Mouse (Mus musculus) ovary, adult 18-20 months (tissue): ENCODE measurements at regions not wholly inside any gene's neighbourhood (a gene's known extent, or its start where the extent isn't known, plus 50 kb on each side); places are given as distances from the start of the nearest gene placed in this dataset.

Experiments
- DNase-seq: peaks from one replicate; pipeline ENCODE4 v3.0.0; 2022; ENCODE audit warnings: low spot score, mixed read lengths

- no peak for DNase-seq
Measured at GRCm38 (mm10) chr12:7778056-7778440, 199.4 kb upstream of the Apob start.

- DNase-seq, result no peak
Measured at GRCm38 (mm10) chr12:7816616-7817015, 160.8 kb upstream of the Apob start.

GRCm38 (mm10) chr12:7820006-7820704 is 157.3 kb upstream of the Apob start:
- DNase-seq, result no peak

- no peak for DNase-seq
Measured at GRCm38 (mm10) chr12:7820718-7821117, 156.7 kb upstream of the Apob start.

GRCm38 (mm10) chr12:7835731-7836130 is 141.7 kb upstream of the Apob start:
- DNase-seq, result no peak

GRCm38 (mm10) chr12:7853876-7854275 is 123.6 kb upstream of the Apob start:
- DNase-seq, result no peak

- DNase-seq, result no peak
Measured at GRCm38 (mm10) chr12:7855683-7856082, 121.8 kb upstream of the Apob start.

GRCm38 (mm10) chr12:7859533-7859932 is 117.9 kb upstream of the Apob start:
- no peak for DNase-seq

GRCm38 (mm10) chr12:7870004-7870403 is 107.4 kb upstream of the Apob start:
- DNase-seq, result no peak

GRCm38 (mm10) chr12:7870473-7870872 is 107.0 kb upstream of the Apob start:
- no peak for DNase-seq

- DNase-seq, result no peak
Measured at GRCm38 (mm10) chr12:7875454-7875853, 102.0 kb upstream of the Apob start.

- DNase-seq, result no peak
Measured at GRCm38 (mm10) chr12:7876302-7877063, 101.0 kb upstream of the Apob start.

- DNase-seq, result no peak
Measured at GRCm38 (mm10) chr12:7878761-7879160, 98.7 kb upstream of the Apob start.

GRCm38 (mm10) chr12:7896156-7896555 is 81.3 kb upstream of the Apob start:
- no peak for DNase-seq

GRCm38 (mm10) chr12:7905329-7905728 is 72.1 kb upstream of the Apob start:
- DNase-seq, result no peak

- no peak for DNase-seq
Measured at GRCm38 (mm10) chr12:7906831-7907230, 70.6 kb upstream of the Apob start.

GRCm38 (mm10) chr12:7909746-7910360 is 67.6 kb upstream of the Apob start:
- DNase-seq, result no peak

- DNase-seq, result no peak
Measured at GRCm38 (mm10) chr12:7910509-7910908, 66.9 kb upstream of the Apob start.

- DNase-seq, result no peak
Measured at GRCm38 (mm10) chr12:7918385-7918784, 59.1 kb upstream of the Apob start.

GRCm38 (mm10) chr12:7918967-7919708 is 58.3 kb upstream of the Apob start:
- DNase-seq, result no peak

GRCm38 (mm10) chr12:7919709-7920324 is 57.6 kb upstream of the Apob start:
- no peak for DNase-seq

GRCm38 (mm10) chr12:7920888-7921287 is 56.6 kb upstream of the Apob start:
- no peak for DNase-seq
